Mouse (Mus musculus) neural tube, embryonic 14.5 days (tissue): ENCODE measurements around the gene Slx1b. TPM values are rescaled to one million over a fixed set of nuclear protein-coding genes. Genes with fewer than 3 reads are reported as not detected.
"Not testable (repeated sequence)": the region's sequence is repeated elsewhere in the genome, so short reads cannot be mapped to it uniquely, and the experiment has no call there.

Experiments
- ATAC-seq: fragments of 200-750 bp; cut with Nextera tagmentation; 2 replicates; pipeline ENCODE4 v1.8.0; 2017; ENCODE audit warnings: low read depth, mild to moderate bottlenecking, moderate TSS enrichment, moderate library complexity
- H3K27ac ChIP-seq: fragments of 300-500 bp; sonication (generic); 2 replicates; pipeline ENCODE4 v1.5.1; 2014; ENCODE audit warnings: low read depth, mild to moderate bottlenecking, control low read depth, low read length, moderate library complexity, mixed read lengths
- H3K27me3 ChIP-seq: fragments of 300-500 bp; sonication (generic); 2 replicates; pipeline ENCODE4 v1.6.1; 2014; ENCODE audit warnings: low read length; ENCODE audit not compliant: control insufficient read depth, insufficient read depth
- H3K36me3 ChIP-seq: fragments of 300-500 bp; sonication (generic); 2 replicates; pipeline ENCODE4 v1.6.1; 2014; ENCODE audit warnings: low read length, mixed read lengths; ENCODE audit not compliant: control insufficient read depth, insufficient read depth
- H3K4me1 ChIP-seq: fragments of 300-500 bp; sonication (generic); 2 replicates; pipeline ENCODE4 v1.6.1; 2014; ENCODE audit warnings: low read length; ENCODE audit not compliant: control insufficient read depth, insufficient read depth
- H3K4me2 ChIP-seq: fragments of 300-500 bp; sonication (generic); 2 replicates; pipeline ENCODE4 v1.6.1; 2014; ENCODE audit warnings: mild to moderate bottlenecking, low read depth, low read length, control low read depth
- H3K4me3 ChIP-seq: fragments of 300-500 bp; sonication (generic); 2 replicates; pipeline ENCODE4 v1.5.1; 2014; ENCODE audit warnings: low read depth, low read length, control low read depth, mixed read lengths
- H3K9ac ChIP-seq: fragments of 300-500 bp; sonication (generic); replicated peaks from 2 replicates; pipeline ENCODE4 v1.6.1; 2014; ENCODE audit warnings: low read depth, mild to moderate bottlenecking, control low read depth, low read length, mixed read lengths
- H3K9me3 ChIP-seq: fragments of 300-500 bp; sonication (generic); 2 replicates; pipeline ENCODE4 v1.6.1; 2016; ENCODE audit warnings: low read length; ENCODE audit not compliant: control insufficient read depth
- WGBS: fragments of 180-500 bp; shearing (Covaris S2); extraction: QIAGEN DNeasy Blood & Tissue Kit; methylation state at CpG from one replicate; pipeline ENCODE4 v1.1.7; 2014; 5-methylcytosine and 5-hydroxymethylcytosine counted together
- polyA plus RNA-seq: library from polyadenylated mRNA; unstranded; fragments of >200 nt; fragmentation: Nextera tagmentation; extraction: Ambion mirVana; gene quantifications from 2 replicates; pipeline ENCODE4 v1.2.1, GENCODE M21; 2014

Gene Slx1b
- polyA plus RNA-seq = 11.2 and 13.1 TPM in 2 replicates

- WGBS = under 1% methylated on average over 40 of the region's 40 CpGs
- Histone ChIP-seq H3K27ac (peak within 1 kb of the TSS; percentile 84), H3K4me1 (peaks cover 14% of the 10 kb centered on the region), H3K27me3 (no peaks in the 10 kb centered on the region), H3K9me3 (no peaks in the 10 kb centered on the region), H3K36me3 (peaks cover 4% of the 10 kb centered on the region), H3K4me2 (peak within 1 kb of the TSS; percentile 93), H3K4me3 (peak within 1 kb of the TSS; percentile 71), H3K9ac (peak within 1 kb of the TSS; percentile 71)
- ATAC-seq = peak; percentile 98
Measured at GRCm38 (mm10) chr7:126695631-126696207, at the start of gene Slx1b. TSS of gene Slx1b (minus strand) at chr7:126695784.

- H3K9me3 ChIP-seq = no peaks in the 10 kb centered on the region
- no peak overlapping the region for H3K4me3 ChIP-seq
- H3K4me2 ChIP-seq = no peak overlapping the region
- no peak overlapping the region for H3K27ac ChIP-seq
- no peak overlapping the region for H3K9ac ChIP-seq
- no peaks in the 10 kb centered on the region for H3K4me1 ChIP-seq
- no peak for ATAC-seq
- H3K27me3 ChIP-seq = no peaks in the 10 kb centered on the region
- no peaks in the 10 kb centered on the region for H3K36me3 ChIP-seq
- WGBS = 94% methylated on average over 13 of the region's 13 CpGs
Measured at GRCm38 (mm10) chr7:126741964-126742482, 46.4 kb upstream of the Slx1b start.

- no peaks in the 10 kb centered on the region for H3K4me1 ChIP-seq
- H3K9ac ChIP-seq = no peak overlapping the region
- H3K4me3 ChIP-seq = no peak overlapping the region
- H3K36me3 ChIP-seq = no peaks in the 10 kb centered on the region
- H3K27me3 ChIP-seq = no peaks in the 10 kb centered on the region
- no peaks in the 10 kb centered on the region for H3K9me3 ChIP-seq
- no peak for ATAC-seq
- no peak overlapping the region for H3K27ac ChIP-seq
- WGBS = 90% methylated on average over 5 of the region's 5 CpGs
- no peak overlapping the region for H3K4me2 ChIP-seq
Measured at GRCm38 (mm10) chr7:126741452-126741851, 45.9 kb upstream of the Slx1b start.

- Histone ChIP-seq H3K9me3 (no peaks in the 10 kb centered on the region), H3K36me3 (no peaks in the 10 kb centered on the region), H3K27ac (no peak overlapping the region), H3K4me2 (no peak overlapping the region), H3K4me1 (no peaks in the 10 kb centered on the region), H3K4me3 (no peak overlapping the region), H3K27me3 (no peaks in the 10 kb centered on the region), H3K9ac (no peak overlapping the region)
- WGBS = 89% methylated on average over 5 of the region's 5 CpGs
- no peak for ATAC-seq
Measured at GRCm38 (mm10) chr7:126740977-126741376, 45.4 kb upstream of the Slx1b start.

DNA sequence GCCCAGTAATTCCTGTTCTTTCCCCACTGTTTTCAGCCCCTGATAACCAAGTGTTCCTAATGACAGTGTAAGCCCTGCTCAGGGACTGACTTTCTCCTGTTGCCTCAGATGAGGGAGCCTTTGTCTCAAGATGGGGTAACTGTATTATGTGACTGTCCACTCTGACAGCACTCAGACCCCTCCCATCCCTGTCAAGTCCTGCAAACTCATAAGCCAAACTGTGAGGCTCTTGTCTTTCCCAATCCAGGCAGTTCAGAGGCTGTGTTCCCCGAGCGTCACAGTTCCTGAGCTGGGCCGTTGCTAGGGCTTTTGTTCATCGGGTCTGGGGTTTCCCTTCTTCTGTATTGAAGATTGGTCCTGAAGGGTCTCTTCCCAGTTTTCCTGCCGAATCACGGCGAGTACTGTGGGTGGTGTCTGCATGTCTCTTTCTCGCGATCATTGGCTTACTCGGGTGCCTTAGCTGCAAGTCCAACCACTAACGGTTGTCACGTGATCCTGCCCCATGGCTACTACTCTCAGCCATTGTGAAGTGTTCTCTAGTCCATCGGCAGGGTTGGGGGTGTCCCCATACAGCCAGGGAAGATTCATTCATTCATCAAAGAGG lies 44.6 kb upstream of the Slx1b start:
- H3K4me3 ChIP-seq = no peak overlapping the region
- no peak for ATAC-seq
- no peak overlapping the region for H3K27ac ChIP-seq
- WGBS = 72% methylated on average over 13 of the region's 13 CpGs
- H3K4me2 ChIP-seq = no peak overlapping the region
- no peaks in the 10 kb centered on the region for H3K9me3 ChIP-seq
- H3K36me3 ChIP-seq = no peaks in the 10 kb centered on the region
- no peaks in the 10 kb centered on the region for H3K27me3 ChIP-seq
- H3K4me1 ChIP-seq = no peaks in the 10 kb centered on the region
- no peak overlapping the region for H3K9ac ChIP-seq

DNA sequence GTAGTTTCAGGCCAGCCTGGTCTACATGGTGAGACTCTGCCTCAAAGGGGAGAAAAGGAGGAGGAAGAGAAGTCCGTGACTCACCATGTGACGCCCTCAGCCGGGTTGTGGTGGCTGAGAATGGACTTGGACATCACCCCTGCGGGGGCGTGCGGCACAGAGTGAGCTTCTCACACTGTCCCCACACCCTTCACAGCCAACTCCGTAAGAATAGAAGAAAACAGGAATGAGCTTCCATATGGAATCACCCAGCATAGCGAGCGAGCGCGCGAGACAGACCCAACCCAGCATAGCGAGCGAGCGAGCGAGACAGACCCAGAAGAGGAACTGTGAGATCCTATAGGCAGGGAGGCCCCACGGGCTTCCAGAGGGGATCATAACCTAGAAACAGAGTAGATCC lies 44.0 kb upstream of the Slx1b start:
- no peaks in the 10 kb centered on the region for H3K9me3 ChIP-seq
- H3K36me3 ChIP-seq = no peaks in the 10 kb centered on the region
- no peaks in the 10 kb centered on the region for H3K27me3 ChIP-seq
- no peak overlapping the region for H3K9ac ChIP-seq
- no peak overlapping the region for H3K27ac ChIP-seq
- no peaks in the 10 kb centered on the region for H3K4me1 ChIP-seq
- no peak overlapping the region for H3K4me2 ChIP-seq
- no peak for ATAC-seq
- WGBS = 87% methylated on average over 17 of the region's 17 CpGs
- H3K4me3 ChIP-seq = no peak overlapping the region

DNA sequence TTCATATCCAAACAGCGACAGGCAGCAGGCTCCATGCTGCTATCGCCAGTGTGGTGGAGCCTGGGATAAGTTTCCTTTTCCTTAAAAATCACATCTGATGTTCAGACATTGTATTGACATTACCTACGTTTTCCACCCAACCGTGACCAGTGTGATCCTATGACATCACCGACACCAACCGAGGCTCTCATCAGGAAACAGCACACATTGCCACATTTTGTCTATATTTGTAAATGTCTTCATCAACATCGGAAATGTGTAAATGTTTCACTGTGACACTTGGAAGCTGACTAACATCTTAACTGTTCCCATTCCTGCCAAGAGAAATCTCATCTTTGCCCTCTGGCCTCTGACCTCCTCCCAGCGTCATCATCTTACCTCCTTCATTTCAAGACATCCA lies 40.5 kb upstream of the Slx1b start:
- H3K27ac ChIP-seq = no peak overlapping the region
- H3K27me3 ChIP-seq = no peaks in the 10 kb centered on the region
- no peak overlapping the region for H3K4me2 ChIP-seq
- 86% methylated on average over 8 of the region's 8 CpGs for WGBS
- no peak for ATAC-seq
- no peaks in the 10 kb centered on the region for H3K9me3 ChIP-seq
- no peaks in the 10 kb centered on the region for H3K4me1 ChIP-seq
- no peak overlapping the region for H3K4me3 ChIP-seq
- H3K9ac ChIP-seq = no peak overlapping the region
- H3K36me3 ChIP-seq = no peaks in the 10 kb centered on the region

DNA sequence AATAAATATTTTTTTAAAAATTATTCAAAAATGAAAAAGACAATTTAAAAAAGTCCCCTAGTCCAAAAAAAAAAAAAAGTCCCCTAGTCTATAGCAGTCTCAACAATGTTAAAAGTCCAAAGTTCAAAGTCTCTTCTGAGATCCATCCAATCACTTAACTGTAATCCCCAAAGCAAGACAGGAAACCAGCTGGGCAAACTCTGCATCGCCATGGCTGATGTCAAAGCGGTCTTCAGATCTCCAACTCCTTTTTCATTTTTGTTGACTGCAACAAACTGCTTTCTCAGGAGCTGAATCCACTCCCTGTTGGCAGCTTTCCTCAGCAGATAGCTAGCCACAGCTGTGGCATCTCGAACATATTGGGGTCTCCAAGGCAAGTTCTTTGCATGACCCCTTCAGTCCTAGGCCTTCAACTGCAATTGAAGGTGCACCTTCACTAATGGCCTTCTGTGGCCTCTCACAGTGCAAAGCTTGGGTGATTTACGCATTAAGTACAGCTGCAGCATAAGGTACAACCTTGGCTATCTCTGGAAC lies 34.7 kb upstream of the Slx1b start:
- not testable (repeated sequence) for H3K4me1 ChIP-seq, H3K4me3 ChIP-seq, H3K27ac ChIP-seq, H3K9me3 ChIP-seq, ATAC-seq, H3K36me3 ChIP-seq, H3K27me3 ChIP-seq, H3K9ac ChIP-seq, H3K4me2 ChIP-seq
- 88% methylated on average over 4 of the region's 4 CpGs for WGBS

DNA sequence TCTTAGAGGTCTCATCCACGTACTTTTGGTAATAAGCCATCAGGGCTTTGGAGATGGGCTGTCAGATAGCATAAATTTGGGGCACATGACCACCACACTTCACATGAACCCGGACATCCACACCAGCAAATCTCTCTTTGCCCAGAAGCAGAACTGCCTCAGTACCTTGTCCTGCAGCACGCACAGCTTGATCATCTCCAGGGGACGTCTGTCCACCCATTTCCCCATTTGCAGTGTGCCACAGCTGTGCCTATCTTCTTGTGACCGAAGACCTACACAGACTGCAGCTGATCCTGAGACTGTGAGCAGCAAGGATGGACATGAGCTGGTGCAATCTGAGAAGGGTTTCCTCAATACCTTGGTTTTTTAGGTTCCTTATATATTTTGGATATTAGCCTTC lies 30.1 kb upstream of the Slx1b start:
- H3K9ac ChIP-seq = no peak overlapping the region
- ATAC-seq = no peak
- H3K27ac ChIP-seq = no peak overlapping the region
- no peak overlapping the region for H3K4me2 ChIP-seq
- no peaks in the 10 kb centered on the region for H3K36me3 ChIP-seq
- H3K9me3 ChIP-seq = no peaks in the 10 kb centered on the region
- WGBS = 88% methylated on average over 5 of the region's 5 CpGs
- H3K4me1 ChIP-seq = no peaks in the 10 kb centered on the region
- H3K27me3 ChIP-seq = no peaks in the 10 kb centered on the region
- H3K4me3 ChIP-seq = no peak overlapping the region
